Mouse (Mus musculus): Measurements from ENCODE around the gene Hephl1.
"Not testable (repeated sequence)": the region's sequence is repeated elsewhere in the genome, so short reads cannot be mapped to it uniquely, and the experiment has no call there.

The Hephl1 gene

GRCm38 (mm10) chr9:15112008-15112407 lies at the start of gene Hephl1:
Hephl1 (minus strand) TSS chr9:15112108.
- no peak for DNase-seq (ENCODE audit: low read depth, low spot score)

GRCm38 (mm10) chr9:15149246-15149926 lies 37.5 kb upstream of the Hephl1 start:
- DNase-seq (ENCODE audit: low read depth, low spot score), result peak; percentile 26

- no peak for DNase-seq (ENCODE audit: low read depth, low spot score)
Observed at GRCm38 (mm10) chr9:15140546-15140945, 28.6 kb upstream of the Hephl1 start.

GRCm38 (mm10) chr9:15125897-15126296 lies 14.0 kb upstream of the Hephl1 start:
- no peak for DNase-seq (ENCODE audit: low read depth, low spot score)

- DNase-seq (ENCODE audit: low read depth, low spot score), result no peak
Observed at GRCm38 (mm10) chr9:15122431-15122830, 10.5 kb upstream of the Hephl1 start.

- DNase-seq (ENCODE audit: low read depth, low spot score), result peak; percentile 35
Observed at GRCm38 (mm10) chr9:15120841-15121358, 9.0 kb upstream of the Hephl1 start.

GRCm38 (mm10) chr9:15120209-15120608 lies 8.3 kb upstream of the Hephl1 start:
- no peak for DNase-seq (ENCODE audit: low read depth, low spot score)

- DNase-seq (ENCODE audit: low read depth, low spot score), result no peak
Observed at GRCm38 (mm10) chr9:15119515-15119914, 7.6 kb upstream of the Hephl1 start.

GRCm38 (mm10) chr9:15116165-15116564 lies 4.3 kb upstream of the Hephl1 start:
- no peak for DNase-seq (ENCODE audit: low read depth, low spot score)

GRCm38 (mm10) chr9:15114102-15114501 lies 2.2 kb upstream of the Hephl1 start:
- no peak for DNase-seq (ENCODE audit: low read depth, low spot score)

- peak; percentile 9 for DNase-seq (ENCODE audit: low read depth, low spot score)
Observed at GRCm38 (mm10) chr9:15108101-15108500, 3.8 kb downstream of the Hephl1 start.

GRCm38 (mm10) chr9:15105136-15105535 lies 6.8 kb downstream of the Hephl1 start:
- DNase-seq (ENCODE audit: low read depth, low spot score), result no peak

GRCm38 (mm10) chr9:15103579-15104300 lies 8.2 kb downstream of the Hephl1 start:
- peak; percentile 70 for DNase-seq (ENCODE audit: low read depth, low spot score)

- peak; percentile 21 for DNase-seq (ENCODE audit: low read depth, low spot score)
Observed at GRCm38 (mm10) chr9:15101531-15102161, 10.3 kb downstream of the Hephl1 start.

- not testable (repeated sequence) for DNase-seq (ENCODE audit: low read depth, low spot score)
Observed at GRCm38 (mm10) chr9:15098421-15098820, 13.5 kb downstream of the Hephl1 start.

- DNase-seq (ENCODE audit: low read depth, low spot score), result no peak
Observed at GRCm38 (mm10) chr9:15097172-15097571, 14.7 kb downstream of the Hephl1 start.

- DNase-seq (ENCODE audit: low read depth, low spot score), result no peak
Observed at GRCm38 (mm10) chr9:15096161-15096560, 15.7 kb downstream of the Hephl1 start.

GRCm38 (mm10) chr9:15095206-15095605 lies 16.7 kb downstream of the Hephl1 start:
- no peak for DNase-seq (ENCODE audit: low read depth, low spot score)

GRCm38 (mm10) chr9:15068686-15069295 lies 43.1 kb downstream of the Hephl1 start:
- DNase-seq (ENCODE audit: low read depth, low spot score), result peak; percentile 83

GRCm38 (mm10) chr9:15067995-15068685 lies 43.8 kb downstream of the Hephl1 start:
- DNase-seq (ENCODE audit: low read depth, low spot score), result peak; percentile 56

GRCm38 (mm10) chr9:15064176-15064575 lies 47.7 kb downstream of the Hephl1 start:
- no peak for DNase-seq (ENCODE audit: low read depth, low spot score)
